Mouse (Mus musculus): Measurements from ENCODE around the gene Plekhh2.

Gene Plekhh2

GRCm38 (mm10) chr17:84644292-84645050, 132.8 kb downstream of the Plekhh2 start:
- no peak for DNase-seq (ENCODE audit: low read depth, low spot score)

- DNase-seq (ENCODE audit: low read depth, low spot score), result no peak
Observed at GRCm38 (mm10) chr17:84645119-84645518, 133.4 kb downstream of the Plekhh2 start.

GRCm38 (mm10) chr17:84645894-84646293, 134.2 kb downstream of the Plekhh2 start:
- no peak for DNase-seq (ENCODE audit: low read depth, low spot score)

- no peak for DNase-seq (ENCODE audit: low read depth, low spot score)
Observed at GRCm38 (mm10) chr17:84646477-84646876, 134.8 kb downstream of the Plekhh2 start.

GRCm38 (mm10) chr17:84647630-84648029, 135.9 kb downstream of the Plekhh2 start:
- no peak for DNase-seq (ENCODE audit: low read depth, low spot score)

- DNase-seq (ENCODE audit: low read depth, low spot score), result no peak
Observed at GRCm38 (mm10) chr17:84650302-84651017, 138.8 kb downstream of the Plekhh2 start.

GRCm38 (mm10) chr17:84653544-84653943, 141.8 kb downstream of the Plekhh2 start:
- DNase-seq (ENCODE audit: low read depth, low spot score), result no peak

- no peak for DNase-seq (ENCODE audit: low read depth, low spot score)
Observed at GRCm38 (mm10) chr17:84656205-84656604, 144.5 kb downstream of the Plekhh2 start.

GRCm38 (mm10) chr17:84656653-84657421, 145.1 kb downstream of the Plekhh2 start:
- DNase-seq (ENCODE audit: low read depth, low spot score), result no peak

GRCm38 (mm10) chr17:84657422-84657732, 145.7 kb downstream of the Plekhh2 start:
- DNase-seq (ENCODE audit: low read depth, low spot score), result no peak

GRCm38 (mm10) chr17:84657782-84658181, 146.1 kb downstream of the Plekhh2 start:
- DNase-seq (ENCODE audit: low read depth, low spot score), result no peak

- DNase-seq (ENCODE audit: low read depth, low spot score), result no peak
Observed at GRCm38 (mm10) chr17:84658195-84658594, 146.5 kb downstream of the Plekhh2 start.

- DNase-seq (ENCODE audit: low read depth, low spot score), result no peak
Observed at GRCm38 (mm10) chr17:84658951-84659350, 147.3 kb downstream of the Plekhh2 start.

- DNase-seq (ENCODE audit: low read depth, low spot score), result no peak
Observed at GRCm38 (mm10) chr17:84665053-84665452, 153.4 kb downstream of the Plekhh2 start.

- no peak for DNase-seq (ENCODE audit: low read depth, low spot score)
Observed at GRCm38 (mm10) chr17:84665691-84666090, 154.0 kb downstream of the Plekhh2 start.

GRCm38 (mm10) chr17:84667848-84668247, 156.2 kb downstream of the Plekhh2 start:
- DNase-seq (ENCODE audit: low read depth, low spot score), result no peak
